Mouse (Mus musculus): ENCODE results near the gene Vmn2r56. TPM values are rescaled to one million over a fixed set of nuclear protein-coding genes. Genes with fewer than 3 reads are reported as not detected.
"Not testable (repeated sequence)": the region's sequence is repeated elsewhere in the genome, so short reads cannot be mapped to it uniquely, and the experiment has no call there.

Gene Vmn2r56
- not detected in 2 replicates for polyA plus RNA-seq (2015; fragmentation: Nextera tagmentation; extraction: Ambion mirVana)

DNA sequence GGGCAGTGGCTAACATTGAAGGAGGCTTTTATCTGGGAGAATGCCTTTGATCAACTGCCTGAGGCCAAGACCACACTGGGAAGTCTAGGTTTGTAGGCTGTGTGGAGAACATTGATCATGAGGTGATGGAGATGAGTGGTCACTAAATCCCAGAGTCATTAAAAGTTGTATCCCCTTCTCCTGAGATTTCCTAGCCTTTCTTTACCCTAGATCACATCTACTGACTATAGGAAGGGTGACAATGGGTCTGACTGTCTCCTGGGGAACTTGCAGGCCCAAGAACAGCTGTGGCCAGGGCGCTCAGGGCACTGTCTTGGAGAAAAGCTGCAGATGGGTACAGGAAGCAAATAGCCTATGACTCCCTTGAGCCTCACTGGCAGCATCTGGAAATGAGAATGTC is at the start of gene Vmn2r56:
Vmn2r56 (minus strand) TSS at position 101 of the 400 bp plus-strand sequence.
- Histone ChIP-seq H3K27me3 (ENCODE audit: control insufficient read depth, insufficient read depth, low read length) (no peaks in the 10 kb centered on the region), H3K4me3 (replicated peaks; ENCODE audit: low read length) (no peak within 1 kb of the TSS), H3K9ac (ENCODE audit: low read length) (no peak within 1 kb of the TSS), H3K36me3 (ENCODE audit: control insufficient read depth, insufficient read depth, low read length) (no peaks in the 10 kb centered on the region), H3K27ac (ENCODE audit: low read length) (no peak within 1 kb of the TSS), H3K4me2 (ENCODE audit: low read depth, low read length) (no peak within 1 kb of the TSS), H3K9me3 (replicated peaks; ENCODE audit: control insufficient read depth, low read length) (no peaks in the 10 kb centered on the region), H3K4me1 (ENCODE audit: control insufficient read depth, insufficient read depth, low read length) (no peaks in the 10 kb centered on the region)
- ATAC-seq (ENCODE audit: insufficient read depth, low FRiP score) = no peak
- WGBS = 42% methylated on average over 1 of the region's 1 CpGs

DNA sequence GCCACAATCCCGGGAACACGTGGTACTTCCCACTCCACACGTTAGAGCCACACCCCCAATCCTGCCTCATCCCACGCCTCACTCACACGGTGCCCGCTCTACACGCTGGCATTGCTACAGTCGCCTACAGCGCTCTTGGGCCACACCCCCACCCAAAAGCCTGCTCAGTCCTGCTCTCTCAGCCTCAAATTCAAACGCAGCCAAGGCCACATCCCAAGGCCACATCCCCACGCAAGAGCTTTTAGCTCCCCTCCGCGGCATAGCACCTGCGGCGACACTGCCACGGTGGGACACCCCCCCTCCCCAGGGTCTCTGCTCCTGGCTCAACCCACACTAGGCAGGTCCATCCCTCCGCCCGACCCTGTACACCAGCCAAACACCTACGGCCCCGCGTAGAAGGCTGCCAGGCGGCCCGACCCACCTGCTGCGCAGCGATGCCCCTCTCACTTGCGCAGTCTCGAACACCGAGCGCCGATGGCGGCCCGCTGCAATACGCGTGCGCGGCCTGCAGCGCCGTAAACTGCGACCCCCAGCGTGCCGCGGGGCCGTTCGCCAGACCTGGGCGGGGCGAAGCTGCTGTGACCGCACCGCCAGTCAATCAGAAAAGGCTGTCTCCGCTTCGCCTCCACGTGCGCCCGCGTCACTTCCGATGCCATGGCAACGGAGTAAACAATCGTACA is 45.5 kb upstream of the Vmn2r56 start:
- no peaks in the 10 kb centered on the region for H3K36me3 ChIP-seq (ENCODE audit: control insufficient read depth, insufficient read depth, low read length)
- no peaks in the 10 kb centered on the region for H3K27me3 ChIP-seq (ENCODE audit: control insufficient read depth, insufficient read depth, low read length)
- peak overlapping the region; percentile 70 for H3K4me3 ChIP-seq (replicated peaks; ENCODE audit: low read length)
- H3K4me2 ChIP-seq (ENCODE audit: low read depth, low read length) = peak overlapping the region; percentile 91
- peak overlapping the region; percentile 87 for H3K9ac ChIP-seq (ENCODE audit: low read length)
- H3K27ac ChIP-seq (ENCODE audit: low read length) = no peak overlapping the region
- WGBS = under 1% methylated on average over 57 of the region's 57 CpGs
- peak; percentile 93 for ATAC-seq (ENCODE audit: insufficient read depth, low FRiP score)
- H3K9me3 ChIP-seq (replicated peaks; ENCODE audit: control insufficient read depth, low read length) = no peaks in the 10 kb centered on the region
- no peaks in the 10 kb centered on the region for H3K4me1 ChIP-seq (ENCODE audit: control insufficient read depth, insufficient read depth, low read length)

- no peak for ATAC-seq (ENCODE audit: insufficient read depth, low FRiP score)
- Histone ChIP-seq H3K27ac (ENCODE audit: low read length) (no peak overlapping the region), H3K4me2 (ENCODE audit: low read depth, low read length) (peak overlapping the region; percentile 91), H3K36me3 (ENCODE audit: control insufficient read depth, insufficient read depth, low read length) (no peaks in the 10 kb centered on the region), H3K4me1 (ENCODE audit: control insufficient read depth, insufficient read depth, low read length) (no peaks in the 10 kb centered on the region), H3K9ac (ENCODE audit: low read length) (peak overlapping the region; percentile 87), H3K4me3 (replicated peaks; ENCODE audit: low read length) (peak overlapping the region; percentile 70), H3K9me3 (replicated peaks; ENCODE audit: control insufficient read depth, low read length) (no peaks in the 10 kb centered on the region), H3K27me3 (ENCODE audit: control insufficient read depth, insufficient read depth, low read length) (no peaks in the 10 kb centered on the region)
- 22% methylated on average over 10 of the region's 10 CpGs for WGBS
These were observed 45.0 kb upstream of the Vmn2r56 start for GRCm38 (mm10) chr7:12779782-12780150.

DNA sequence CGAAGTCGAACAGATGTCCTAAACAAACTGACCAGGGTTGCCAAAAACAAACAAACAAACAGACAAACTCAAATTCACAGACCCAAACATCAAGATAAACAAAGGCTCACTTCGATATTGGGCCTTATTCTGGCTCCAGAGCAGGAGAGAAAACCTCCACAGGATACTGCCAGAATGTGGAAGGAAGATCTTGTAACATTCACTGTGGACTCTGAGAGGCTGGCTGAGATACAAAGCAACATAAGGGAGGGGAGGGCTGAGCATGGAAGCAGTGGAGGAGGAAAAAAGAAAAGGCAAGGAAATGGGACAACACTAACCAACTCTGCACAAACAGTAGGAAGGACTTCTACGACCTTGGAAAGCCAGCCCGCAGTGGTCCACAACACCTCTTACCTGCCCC is 44.3 kb upstream of the Vmn2r56 start:
- Histone ChIP-seq H3K4me3 (replicated peaks; ENCODE audit: low read length) (no peak overlapping the region), H3K4me1 (ENCODE audit: control insufficient read depth, insufficient read depth, low read length) (no peaks in the 10 kb centered on the region), H3K9ac (ENCODE audit: low read length) (no peak overlapping the region), H3K27ac (ENCODE audit: low read length) (no peak overlapping the region), H3K27me3 (ENCODE audit: control insufficient read depth, insufficient read depth, low read length) (no peaks in the 10 kb centered on the region), H3K9me3 (replicated peaks; ENCODE audit: control insufficient read depth, low read length) (no peaks in the 10 kb centered on the region), H3K4me2 (ENCODE audit: low read depth, low read length) (no peak overlapping the region), H3K36me3 (ENCODE audit: control insufficient read depth, insufficient read depth, low read length) (no peaks in the 10 kb centered on the region; the same call in 1 of the 2 replicates)
- no peak for ATAC-seq (ENCODE audit: insufficient read depth, low FRiP score)
- 77% methylated on average over 5 of the region's 5 CpGs for WGBS

GRCm38 (mm10) chr7:12774606-12775005 is 39.8 kb upstream of the Vmn2r56 start:
- no peaks in the 10 kb centered on the region for H3K4me1 ChIP-seq (ENCODE audit: control insufficient read depth, insufficient read depth, low read length)
- no peak overlapping the region for H3K4me3 ChIP-seq (replicated peaks; ENCODE audit: low read length)
- 76% methylated on average over 1 of the region's 1 CpGs for WGBS
- H3K27me3 ChIP-seq (ENCODE audit: control insufficient read depth, insufficient read depth, low read length) = no peaks in the 10 kb centered on the region
- no peaks in the 10 kb centered on the region for H3K9me3 ChIP-seq (replicated peaks; ENCODE audit: control insufficient read depth, low read length)
- no peak overlapping the region for H3K27ac ChIP-seq (ENCODE audit: low read length)
- no peak overlapping the region for H3K9ac ChIP-seq (ENCODE audit: low read length)
- H3K36me3 ChIP-seq (ENCODE audit: control insufficient read depth, insufficient read depth, low read length) = no peaks in the 10 kb centered on the region; the same call in 1 of the 2 replicates
- H3K4me2 ChIP-seq (ENCODE audit: low read depth, low read length) = no peak overlapping the region
- no peak for ATAC-seq (ENCODE audit: insufficient read depth, low FRiP score)

DNA sequence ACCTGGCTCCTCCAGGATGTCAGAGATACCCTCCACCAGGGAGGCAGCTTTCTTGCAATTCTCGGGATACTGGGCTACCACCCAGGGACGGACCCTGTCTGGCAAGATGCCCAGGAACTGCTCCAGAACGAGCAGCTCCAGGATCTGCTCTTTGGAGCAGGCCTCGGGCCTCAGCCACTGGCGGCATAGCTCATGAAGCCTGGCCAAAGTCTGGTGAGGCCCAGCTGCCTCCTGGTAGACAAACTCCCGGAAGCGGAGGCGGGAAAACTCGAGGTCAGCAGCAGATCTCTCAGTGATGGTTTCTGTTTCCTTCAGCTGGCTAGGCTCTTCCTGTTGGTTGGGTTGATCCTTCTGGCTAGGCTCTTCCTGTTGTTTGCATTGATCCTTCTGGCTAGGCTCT is 39.3 kb upstream of the Vmn2r56 start:
- WGBS = 88% methylated on average over 9 of the region's 9 CpGs
- Histone ChIP-seq H3K9ac (ENCODE audit: low read length) (no peak overlapping the region), H3K36me3 (ENCODE audit: control insufficient read depth, insufficient read depth, low read length) (no peaks in the 10 kb centered on the region; the same call in 1 of the 2 replicates), H3K27me3 (ENCODE audit: control insufficient read depth, insufficient read depth, low read length) (no peaks in the 10 kb centered on the region), H3K9me3 (replicated peaks; ENCODE audit: control insufficient read depth, low read length) (no peaks in the 10 kb centered on the region), H3K4me3 (replicated peaks; ENCODE audit: low read length) (no peak overlapping the region), H3K4me1 (ENCODE audit: control insufficient read depth, insufficient read depth, low read length) (no peaks in the 10 kb centered on the region), H3K27ac (ENCODE audit: low read length) (no peak overlapping the region), H3K4me2 (ENCODE audit: low read depth, low read length) (no peak overlapping the region)
- no peak for ATAC-seq (ENCODE audit: insufficient read depth, low FRiP score)

GRCm38 (mm10) chr7:12749431-12750198 is 14.8 kb upstream of the Vmn2r56 start:
- H3K4me3 ChIP-seq (replicated peaks; ENCODE audit: low read length) = peak overlapping the region; percentile 16; the same call in 1 of the 2 replicates
- H3K27ac ChIP-seq (ENCODE audit: low read length) = no peak overlapping the region
- H3K4me2 ChIP-seq (ENCODE audit: low read depth, low read length) = no peak overlapping the region
- no peaks in the 10 kb centered on the region for H3K27me3 ChIP-seq (ENCODE audit: control insufficient read depth, insufficient read depth, low read length)
- no peak overlapping the region for H3K9ac ChIP-seq (ENCODE audit: low read length)
- no peaks in the 10 kb centered on the region for H3K36me3 ChIP-seq (ENCODE audit: control insufficient read depth, insufficient read depth, low read length)
- 66% methylated on average over 24 of the region's 24 CpGs for WGBS
- no peaks in the 10 kb centered on the region for H3K4me1 ChIP-seq (ENCODE audit: control insufficient read depth, insufficient read depth, low read length)
- ATAC-seq (ENCODE audit: insufficient read depth, low FRiP score) = no peak
- peaks cover 7% of the 10 kb centered on the region; the same call in 1 of the 2 replicates for H3K9me3 ChIP-seq (replicated peaks; ENCODE audit: control insufficient read depth, low read length)

- not testable (repeated sequence) for H3K27me3 ChIP-seq (ENCODE audit: control insufficient read depth, insufficient read depth, low read length); H3K4me1 ChIP-seq (ENCODE audit: control insufficient read depth, insufficient read depth, low read length); H3K27ac ChIP-seq (ENCODE audit: low read length); H3K9ac ChIP-seq (ENCODE audit: low read length); H3K4me2 ChIP-seq (ENCODE audit: low read depth, low read length); H3K4me3 ChIP-seq (replicated peaks; ENCODE audit: low read length); H3K9me3 ChIP-seq (replicated peaks; ENCODE audit: control insufficient read depth, low read length); ATAC-seq (ENCODE audit: insufficient read depth, low FRiP score); H3K36me3 ChIP-seq (ENCODE audit: control insufficient read depth, insufficient read depth, low read length)
- 81% methylated on average over 3 of the region's 3 CpGs for WGBS
These were observed 49.9 kb downstream of the Vmn2r56 start, which contains the start of gene Vmn2r55 for GRCm38 (mm10) chr7:12684903-12685302. Gene Vmn2r55 (minus strand): TSS chr7:12685003.

- H3K4me1 ChIP-seq (ENCODE audit: control insufficient read depth, insufficient read depth, low read length); H3K9ac ChIP-seq (ENCODE audit: low read length); H3K27ac ChIP-seq (ENCODE audit: low read length); ATAC-seq (ENCODE audit: insufficient read depth, low FRiP score); H3K4me2 ChIP-seq (ENCODE audit: low read depth, low read length); H3K27me3 ChIP-seq (ENCODE audit: control insufficient read depth, insufficient read depth, low read length); H3K9me3 ChIP-seq (replicated peaks; ENCODE audit: control insufficient read depth, low read length); H3K36me3 ChIP-seq (ENCODE audit: control insufficient read depth, insufficient read depth, low read length); H3K4me3 ChIP-seq (replicated peaks; ENCODE audit: low read length): not testable (repeated sequence)
- 78% methylated on average over 3 of the region's 4 CpGs for WGBS
These were observed 94.6 kb downstream of the Vmn2r56 start, which contains the start of gene Vmn2r54 for GRCm38 (mm10) chr7:12640219-12640618. Gene Vmn2r54 (minus strand): TSS chr7:12640319.

Data from stomach, embryonic 16.5 days (tissue).